Mouse (Mus musculus): ENCODE data around the gene Vegfb.

Vegfb gene

DNA sequence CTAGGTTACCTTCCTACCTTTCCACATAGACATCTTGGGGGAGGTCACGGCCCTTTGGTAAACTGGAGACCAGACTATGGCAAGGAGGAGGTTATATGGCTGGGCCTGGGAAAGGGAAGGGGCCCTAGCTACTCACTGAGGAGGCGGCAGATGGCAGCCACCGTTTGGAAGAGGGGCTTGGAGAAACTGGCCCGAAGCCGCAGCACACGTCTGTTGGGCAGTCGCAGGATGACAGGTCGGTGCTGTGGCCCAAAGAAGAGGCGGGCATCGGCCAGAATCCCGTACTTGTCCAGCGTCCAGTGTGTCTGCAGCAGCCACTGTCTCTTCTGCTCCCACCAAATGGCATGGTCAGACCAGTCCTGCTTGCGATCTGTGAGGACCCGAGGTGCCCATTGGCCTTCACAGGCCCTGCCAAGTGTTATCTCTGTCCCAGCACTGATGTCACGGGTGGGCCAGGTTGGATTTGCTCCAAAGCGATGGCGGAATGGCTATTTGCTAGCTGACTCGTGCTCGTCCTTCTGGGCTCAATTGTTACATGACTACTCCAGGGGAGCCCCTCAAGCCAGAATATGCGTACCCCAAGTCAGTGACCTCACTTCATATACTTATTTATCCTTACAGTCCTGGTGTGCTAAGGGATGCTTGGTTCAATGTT lies 27.2 kb upstream of the Vegfb start:
- Histone ChIP-seq H3K4me1 (replicated peaks; ENCODE audit: low read depth, low read length) (peaks cover 13% of the 10 kb centered on the region), H3K36me3 (ENCODE audit: insufficient read depth, low read length) (peaks cover 39% of the 10 kb centered on the region), H3K9me3 (ENCODE audit: low read length) (peaks cover 23% of the 10 kb centered on the region), H3K27me3 (ENCODE audit: insufficient read depth, low read length) (no peaks in the 10 kb centered on the region), H3K4me3 (replicated peaks; ENCODE audit: low read length) (0 out of 2 replicates have a peak overlapping the region, but pooled peaks have one; percentile 13)
- TF ChIP-seq POU5F1 (IDR thresholded peaks at IDR 0.05; ENCODE audit: borderline replicate concordance, low read length) (no peak), CTCF (conservative IDR thresholded peaks at IDR 0.05; ENCODE audit: low read length) (no peak), NANOG (IDR thresholded peaks at IDR 0.05; ENCODE audit: borderline replicate concordance, low read length) (no peak)

DNA sequence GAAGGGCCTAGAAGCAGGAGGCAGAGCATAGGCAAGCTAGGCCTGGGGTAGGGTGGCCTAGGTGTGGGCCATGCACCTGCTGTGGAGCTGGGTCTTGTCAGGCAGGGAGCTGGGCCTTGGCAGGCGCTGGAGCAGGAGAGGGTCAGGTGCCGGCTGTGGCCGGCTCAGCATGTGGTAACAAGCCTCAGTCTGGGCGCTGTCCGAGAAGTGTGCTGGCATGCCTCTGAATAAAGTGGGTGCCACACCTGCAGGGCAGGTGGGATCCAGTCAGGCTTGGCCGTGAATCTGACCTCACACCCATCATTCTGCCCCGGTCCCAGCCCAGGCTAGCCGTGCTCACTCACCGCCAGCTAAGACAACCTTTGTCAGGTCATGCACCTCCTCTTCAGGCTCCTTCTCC lies 26.5 kb upstream of the Vegfb start:
- TF ChIP-seq CTCF (conservative IDR thresholded peaks at IDR 0.05; ENCODE audit: low read length) (no peak), POU5F1 (IDR thresholded peaks at IDR 0.05; ENCODE audit: borderline replicate concordance, low read length) (no peak), NANOG (IDR thresholded peaks at IDR 0.05; ENCODE audit: borderline replicate concordance, low read length) (no peak)
- Histone ChIP-seq H3K36me3 (ENCODE audit: insufficient read depth, low read length) (peaks cover 33% of the 10 kb centered on the region), H3K4me1 (replicated peaks; ENCODE audit: low read depth, low read length) (peaks cover 13% of the 10 kb centered on the region), H3K4me3 (replicated peaks; ENCODE audit: low read length) (0 out of 2 replicates have a peak overlapping the region, but pooled peaks have one; percentile 13), H3K9me3 (ENCODE audit: low read length) (peaks cover 20% of the 10 kb centered on the region), H3K27me3 (ENCODE audit: insufficient read depth, low read length) (no peaks in the 10 kb centered on the region)

DNA sequence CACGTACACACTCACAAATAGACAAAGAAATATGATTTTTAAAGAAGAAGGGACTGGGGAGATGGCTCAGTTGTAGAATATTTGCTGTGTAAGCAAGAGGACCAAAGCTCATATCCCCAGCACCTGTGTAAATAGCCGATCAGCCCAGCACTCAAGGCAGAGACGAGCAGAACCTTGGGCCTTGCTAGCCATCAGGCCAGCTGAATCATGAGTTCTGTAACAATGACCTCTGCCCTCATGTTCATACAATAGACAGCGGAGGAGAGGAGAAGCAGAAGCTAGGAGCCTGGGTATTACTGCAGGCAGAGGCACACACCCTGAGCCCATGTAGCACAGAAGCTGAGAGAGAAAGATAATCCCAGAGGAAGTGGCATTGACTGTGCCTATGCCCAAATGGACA lies 25.0 kb upstream of the Vegfb start:
- no peaks in the 10 kb centered on the region for H3K27me3 ChIP-seq (ENCODE audit: insufficient read depth, low read length)
- H3K9me3 ChIP-seq (ENCODE audit: low read length) = peaks cover 4% of the 10 kb centered on the region
- H3K4me1 ChIP-seq (replicated peaks; ENCODE audit: low read depth, low read length) = peaks cover 13% of the 10 kb centered on the region
- no peak for TF ChIP-seq CTCF (conservative IDR thresholded peaks at IDR 0.05; ENCODE audit: low read length)
- TF ChIP-seq POU5F1 (IDR thresholded peaks at IDR 0.05; ENCODE audit: borderline replicate concordance, low read length) = no peak
- peaks cover 18% of the 10 kb centered on the region for H3K36me3 ChIP-seq (ENCODE audit: insufficient read depth, low read length)
- no peak overlapping the region for H3K4me3 ChIP-seq (replicated peaks; ENCODE audit: low read length)

DNA sequence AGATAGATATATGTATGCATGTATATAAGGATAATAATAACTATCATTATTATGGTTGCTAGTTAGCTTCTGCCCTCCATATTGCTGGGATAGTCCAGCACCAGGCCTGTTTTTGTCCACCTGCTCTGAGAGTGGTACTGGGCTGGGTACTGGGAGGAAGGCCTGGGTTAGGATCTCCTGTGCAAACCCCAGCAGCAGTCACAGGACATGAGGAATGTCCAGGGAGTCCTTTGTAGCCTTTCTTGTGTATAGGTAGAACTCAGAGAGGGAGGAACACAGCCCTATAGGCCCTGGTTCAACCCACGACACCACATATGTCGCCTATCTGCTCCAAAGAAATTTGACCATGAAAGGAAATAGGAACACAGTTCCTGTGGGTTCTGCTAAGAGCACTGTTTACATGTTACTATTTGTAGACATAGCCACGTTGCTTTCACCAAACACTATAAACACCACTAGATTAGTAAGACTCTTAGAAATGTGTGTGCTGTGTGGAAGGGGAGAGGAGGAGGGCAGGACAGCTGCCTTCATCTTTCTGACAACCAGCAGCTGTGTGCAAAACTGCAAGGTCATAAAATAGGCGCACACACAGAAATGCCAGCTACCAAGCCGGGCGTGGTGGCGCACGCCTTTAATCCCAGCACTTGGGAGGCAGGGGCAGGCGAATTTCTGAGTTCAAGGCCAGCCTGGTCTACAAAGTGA lies 19.6 kb upstream of the Vegfb start:
- peaks cover 21% of the 10 kb centered on the region for H3K4me1 ChIP-seq (replicated peaks; ENCODE audit: low read depth, low read length)
- no peaks in the 10 kb centered on the region for H3K36me3 ChIP-seq (ENCODE audit: insufficient read depth, low read length)
- H3K9me3 ChIP-seq (ENCODE audit: low read length) = no peaks in the 10 kb centered on the region
- TF ChIP-seq CTCF (conservative IDR thresholded peaks at IDR 0.05; ENCODE audit: low read length) (no peak), NANOG (IDR thresholded peaks at IDR 0.05; ENCODE audit: borderline replicate concordance, low read length) (no peak), POU5F1 (IDR thresholded peaks at IDR 0.05; ENCODE audit: borderline replicate concordance, low read length) (no peak)
- H3K4me3 ChIP-seq (replicated peaks; ENCODE audit: low read length) = no peak overlapping the region
- H3K27me3 ChIP-seq (ENCODE audit: insufficient read depth, low read length) = no peaks in the 10 kb centered on the region

DNA sequence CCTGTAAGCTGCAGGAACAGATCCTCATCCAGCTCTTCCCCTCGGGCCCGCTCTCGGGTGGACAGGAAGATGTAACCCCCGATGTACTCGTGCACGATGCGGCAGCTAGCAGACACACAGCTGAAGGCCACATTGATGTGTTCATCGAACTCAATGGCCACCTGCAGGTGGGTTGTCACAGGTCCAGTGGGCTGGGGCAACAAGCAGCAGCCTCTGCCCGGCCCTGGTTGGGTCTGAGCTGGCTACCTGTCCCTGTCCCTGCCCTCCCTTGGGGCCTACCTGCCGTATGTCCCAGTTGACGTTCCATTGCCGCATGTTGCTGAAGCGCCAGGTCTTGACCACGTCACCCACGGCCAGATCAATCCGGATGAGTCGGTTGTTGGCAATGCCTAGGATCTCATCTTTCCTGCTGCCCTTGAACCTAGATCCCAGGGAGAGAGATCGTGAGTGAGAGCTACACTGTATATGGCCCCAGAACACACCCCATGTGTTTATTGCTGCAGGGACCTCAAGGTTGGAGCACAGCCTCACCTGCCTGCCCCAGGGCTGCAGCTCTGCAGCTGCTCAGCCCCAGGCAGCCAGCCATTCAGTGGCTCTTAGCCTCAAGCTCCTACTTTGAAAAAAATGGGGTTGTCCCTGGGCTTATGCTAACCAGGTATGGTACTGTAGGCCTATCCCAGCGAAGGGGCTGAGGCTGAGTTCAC lies 12.1 kb upstream of the Vegfb start:
- Histone ChIP-seq H3K9me3 (ENCODE audit: low read length) (peaks cover 19% of the 10 kb centered on the region), H3K4me3 (replicated peaks; ENCODE audit: low read length) (peak overlapping the region; percentile 3; the same call in 1 of the 2 replicates), H3K36me3 (ENCODE audit: insufficient read depth, low read length) (peaks cover 31% of the 10 kb centered on the region), H3K27me3 (ENCODE audit: insufficient read depth, low read length) (no peaks in the 10 kb centered on the region), H3K4me1 (replicated peaks; ENCODE audit: low read depth, low read length) (peaks cover 56% of the 10 kb centered on the region)
- no peak for TF ChIP-seq POU5F1 (IDR thresholded peaks at IDR 0.05; ENCODE audit: borderline replicate concordance, low read length)
- TF ChIP-seq CTCF (conservative IDR thresholded peaks at IDR 0.05; ENCODE audit: low read length) = no peak
- TF ChIP-seq NANOG (IDR thresholded peaks at IDR 0.05; ENCODE audit: borderline replicate concordance, low read length) = no peak

DNA sequence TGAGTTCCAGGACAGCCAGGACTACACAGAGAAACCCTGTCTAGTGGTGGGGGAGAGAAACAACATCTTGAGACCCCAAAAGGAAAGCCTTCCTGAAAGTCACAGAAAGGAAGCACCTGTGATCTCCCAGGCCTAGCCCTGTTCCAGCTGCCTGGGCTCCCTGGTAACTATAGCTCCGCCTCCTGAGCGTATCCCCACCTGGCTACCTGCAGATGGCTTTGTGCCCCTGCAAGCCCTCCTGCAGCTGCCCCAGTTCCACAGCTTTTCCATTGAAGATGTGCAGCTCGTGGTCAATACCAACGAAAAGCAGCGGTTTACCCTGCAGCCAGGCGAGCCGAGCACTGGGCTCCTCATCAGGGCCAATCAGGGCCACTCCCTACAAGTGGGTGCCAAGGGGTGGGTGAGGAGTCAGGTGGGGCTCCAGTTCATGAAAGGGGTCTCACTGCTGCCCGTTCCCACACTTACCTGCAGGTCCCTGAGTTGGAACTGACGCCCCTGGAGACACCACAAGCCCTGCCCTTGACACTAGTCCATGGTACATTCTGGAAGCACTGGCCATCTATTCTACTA lies 10.4 kb upstream of the Vegfb start:
- Histone ChIP-seq H3K36me3 (ENCODE audit: insufficient read depth, low read length) (peaks cover 31% of the 10 kb centered on the region), H3K4me3 (replicated peaks; ENCODE audit: low read length) (no peak overlapping the region), H3K9me3 (ENCODE audit: low read length) (peaks cover 19% of the 10 kb centered on the region), H3K27me3 (ENCODE audit: insufficient read depth, low read length) (no peaks in the 10 kb centered on the region), H3K4me1 (replicated peaks; ENCODE audit: low read depth, low read length) (peaks cover 59% of the 10 kb centered on the region)
- TF ChIP-seq POU5F1 (IDR thresholded peaks at IDR 0.05; ENCODE audit: borderline replicate concordance, low read length) (no peak), NANOG (IDR thresholded peaks at IDR 0.05; ENCODE audit: borderline replicate concordance, low read length) (no peak), CTCF (conservative IDR thresholded peaks at IDR 0.05; ENCODE audit: low read length) (no peak)

- Histone ChIP-seq H3K36me3 (ENCODE audit: insufficient read depth, low read length) (peaks cover 28% of the 10 kb centered on the region), H3K4me1 (replicated peaks; ENCODE audit: low read depth, low read length) (peaks cover 66% of the 10 kb centered on the region), H3K4me3 (replicated peaks; ENCODE audit: low read length) (peak within 1 kb of the TSS; percentile 84), H3K9me3 (ENCODE audit: low read length) (peaks cover 19% of the 10 kb centered on the region), H3K27me3 (ENCODE audit: insufficient read depth, low read length) (no peaks in the 10 kb centered on the region)
- no peak for TF ChIP-seq POU5F1 (IDR thresholded peaks at IDR 0.05; ENCODE audit: borderline replicate concordance, low read length)
- TF ChIP-seq NANOG (IDR thresholded peaks at IDR 0.05; ENCODE audit: borderline replicate concordance, low read length) = no peak
- TF ChIP-seq CTCF (conservative IDR thresholded peaks at IDR 0.05; ENCODE audit: low read length) = no peak
These were observed 8.6 kb upstream of the Vegfb start, which contains the start of the genes Nudt22 and Trpt1 for GRCm38 (mm10) chr19:6996006-6996405. Gene Nudt22 (minus strand): TSS chr19:6996117. Gene Trpt1 (plus strand): TSS chr19:6996131.

Data from E14TG2a.4 (cell line).